Mouse (Mus musculus) bone marrow, adult 2 months (tissue): ENCODE results near the gene Pla2g2e.

Source experiments
- CTCF ChIP-seq: fragments of 200-500 bp; IDR thresholded peaks from 2 replicates; pipeline ENCODE4 v1.5.1; 2011; ENCODE audit warnings: low read length, control low read depth; ENCODE audit not compliant: control insufficient read depth, insufficient read depth
- POLR2A ChIP-seq: fragments of 200-500 bp; IDR thresholded peaks from 2 replicates; pipeline ENCODE4 v1.6.1; 2011; ENCODE audit warnings: low read depth, mild to moderate bottlenecking, control low read depth, low read length, borderline replicate concordance; ENCODE audit not compliant: control insufficient read depth

- TF ChIP-seq POLR2A (no peak), CTCF (no peak)
These were observed 12.7 kb upstream of the Pla2g2e start for GRCm38 (mm10) chr4:138865092-138865491.
